Comparison of ENCODE assay signal across 15 mouse cellular contexts in the genomic region with DNA sequence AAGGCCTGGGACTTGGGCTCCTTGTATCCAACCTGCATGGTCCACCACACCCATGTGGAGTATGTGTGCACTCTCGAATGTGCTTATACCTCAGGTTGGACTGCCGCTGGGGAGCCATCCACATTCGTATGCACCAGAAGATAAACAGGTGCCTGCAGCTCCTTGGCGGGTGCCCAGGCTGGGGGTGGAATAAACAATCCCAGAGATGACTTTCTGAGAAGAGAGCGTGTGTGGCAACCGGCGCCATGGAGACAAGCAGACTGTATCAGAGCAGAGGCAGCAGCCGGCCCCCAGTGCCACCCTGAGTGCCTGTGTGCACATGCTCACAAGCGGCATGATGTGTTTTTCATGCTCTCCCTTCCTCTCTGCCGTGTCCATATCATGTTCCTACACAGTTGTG. TPM values are rescaled to one million over a fixed set of nuclear protein-coding genes. Genes with fewer than 3 reads are reported as not detected.
A peak's percentile ranks its signal among the peaks of the same experiment; 100 is the strongest.
DNase-seq lines count a peak whose midpoint lies in the region; ATAC-seq and TF ChIP-seq lines count a peak whose summit lies in the region.
"Had no signal": no experiment of that assay in that cellular context is flagged by ENCODE, and none has a peak within 500 bp of the region (broad histone marks: within the 10 kb centered on the region; RNA-seq: fewer than 3 reads in every experiment).

No protein-coding gene starts in this region.

- intact Hi-C loops in left cerebral cortex, postnatal 25 days (cut with DNase I) = no loop called here

- peak; percentile 93 for DNase-seq in brain, adult 2 months (ENCODE audit: low read depth, low spot score)
- DNase-seq in cerebellum, adult 9-11 months = peak; percentile 80
- peak; percentile 90 to 94 for DNase-seq in layer of hippocampus, adult 2 months (ENCODE audit: low spot score in 2 of 2)
- DNase-seq in left cerebral cortex, postnatal 25 days (ENCODE audit: low spot score in 2 of 2) = peak; percentile 85 to 96
- no peak for DNase-seq in lung, postnatal 4 days
- no peak for DNase-seq in adipocyte (ENCODE audit: low spot score)
- DNase-seq in thymus, postnatal 25 days = no peak
- DNase-seq: heart, postnatal 14 days; kidney, adult 11 months had no signal

- H3K9me3 ChIP-seq in hindbrain, embryonic 13.5 days = no peaks in the 10 kb centered on the region
- H3K9me3 ChIP-seq: limb, embryonic 12.5 days; lung, embryonic 15.5 days had no signal

- H3K4me1 ChIP-seq in hindbrain, embryonic 13.5 days (replicated peaks) = peaks cover 69% of the 10 kb centered on the region

- peak overlapping the region; percentile 96 for H3K27ac ChIP-seq in layer of hippocampus, adult 2 months
- no peak overlapping the region for H3K27ac ChIP-seq in hindbrain, embryonic 13.5 days
- H3K27ac ChIP-seq: limb, embryonic 12.5 days; lung, embryonic 15.5 days had no signal

- no peak for ATAC-seq in hindbrain, embryonic 13.5 days (ENCODE audit: low FRiP score)

- TF ChIP-seq CTCF in layer of hippocampus, adult 2 months (conservative IDR thresholded peaks at IDR 0.05) = no peak

- H3K36me3 ChIP-seq in hindbrain, embryonic 13.5 days = no peaks in the 10 kb centered on the region
- H3K36me3 ChIP-seq: limb, embryonic 12.5 days; lung, embryonic 15.5 days had no signal

- 0 out of 2 replicates have a peak overlapping the region, but pooled peaks have one; percentile 8 for H3K4me3 ChIP-seq in layer of hippocampus, adult 2 months
- no peak overlapping the region for H3K4me3 ChIP-seq in hindbrain, embryonic 13.5 days
- H3K4me3 ChIP-seq: limb, embryonic 12.5 days; lung, embryonic 15.5 days had no signal

- no peak overlapping the region for H3K9ac ChIP-seq in hindbrain, embryonic 13.5 days
- H3K9ac ChIP-seq: limb, embryonic 12.5 days; lung, embryonic 15.5 days had no signal

- peaks cover 20% of the 10 kb centered on the region for H3K27me3 ChIP-seq in hindbrain, embryonic 13.5 days

- H3K4me2 ChIP-seq in hindbrain, embryonic 13.5 days = no peak overlapping the region; the same call in 1 of the 2 replicates
- H3K4me2 ChIP-seq: limb, embryonic 12.5 days; lung, embryonic 15.5 days had no signal

- WGBS in hindbrain, embryonic 13.5 days = 66% methylated on average over 10 of the region's 10 CpGs

RNA-seq across cellular contexts. Expression of gene Gprin1, which starts 3.0 kb away (rescaled TPM):
- 100 to 1,000 TPM; 146 to 150 TPM for total RNA-seq in layer of hippocampus, adult 2 months (2021)
- 100 to 1,000 TPM; 120 to 145 TPM for total RNA-seq in left cerebral cortex, postnatal 25 days (2021)
- 6.5 and 6.9 TPM in 2 replicates for polyA plus RNA-seq in hindbrain, embryonic 13.5 days (2015; fragmentation: Nextera tagmentation; extraction: Ambion mirVana)
- total RNA-seq: CH12.LX; heart, postnatal 14 days had no signal

RNA-seq across cellular contexts. Expression of gene Sncb, which starts 13.7 kb away (rescaled TPM):
- 100 to 1,000 TPM; 655 to 657 TPM for total RNA-seq in layer of hippocampus, adult 2 months (2021)
- 100 to 1,000 TPM; 785 to 906 TPM for total RNA-seq in left cerebral cortex, postnatal 25 days (2021)
- polyA plus RNA-seq in hindbrain, embryonic 13.5 days (2015; fragmentation: Nextera tagmentation; extraction: Ambion mirVana) = 18.7 and 20.8 TPM in 2 replicates
- total RNA-seq: CH12.LX; heart, postnatal 14 days had no signal
- polyA plus RNA-seq: limb, embryonic 12.5 days had no signal

RNA-seq across cellular contexts. Expression of gene Eif4e1b, which starts 31.1 kb away (rescaled TPM):
- total RNA-seq in layer of hippocampus, adult 2 months (2021) = not detected
- total RNA-seq in left cerebral cortex, postnatal 25 days (2021) = not detected
- not detected in 2 replicates for polyA plus RNA-seq in hindbrain, embryonic 13.5 days (2015; fragmentation: Nextera tagmentation; extraction: Ambion mirVana)
- total RNA-seq: CH12.LX; gastrocnemius, postnatal 4 days; heart, postnatal 14 days had no signal
- polyA plus RNA-seq: limb, embryonic 12.5 days; lung, embryonic 15.5 days; stomach, embryonic 16.5 days had no signal

RNA-seq across cellular contexts. Expression of gene Tspan17, which starts 36.5 kb away (rescaled TPM):
- 10 to 100 TPM; 96.7 to 97.7 TPM for total RNA-seq in layer of hippocampus, adult 2 months (2021)
- total RNA-seq in left cerebral cortex, postnatal 25 days (2021) = 10 to 100 TPM; 69.3 to 79.1 TPM
- 50.4 and 54.0 TPM in 2 replicates for polyA plus RNA-seq in hindbrain, embryonic 13.5 days (2015; fragmentation: Nextera tagmentation; extraction: Ambion mirVana)

RNA-seq across cellular contexts. Expression of gene Cdhr2, which starts 51.4 kb away (rescaled TPM):
- under 1 TPM; 0.33 to 0.44 TPM for total RNA-seq in layer of hippocampus, adult 2 months (2021)
- under 1 TPM; 0.14 to 0.23 TPM for total RNA-seq in left cerebral cortex, postnatal 25 days (2021)
- 0.08 and 0.14 TPM in 2 replicates for polyA plus RNA-seq in hindbrain, embryonic 13.5 days (2015; fragmentation: Nextera tagmentation; extraction: Ambion mirVana)
- total RNA-seq: CH12.LX; heart, postnatal 14 days had no signal

Comparison
In these comparisons a context has a peak if more than half of its experiments do, and no peak if none do; other contexts are left out.
1. DNase-seq: peak in brain, adult 2 months (single experiment), cerebellum, adult 9-11 months (single experiment), layer of hippocampus, adult 2 months (2 of 2) and left cerebral cortex, postnatal 25 days (2 of 2); none in lung, postnatal 4 days (0 of 2), adipocyte (single experiment) and thymus, postnatal 25 days (single experiment).